Comparison of ENCODE assay signal across 12 mouse cellular contexts in genomic region chr15:27619683-27620082, GRCm38 (mm10). TPM values are rescaled to one million over a fixed set of nuclear protein-coding genes. Genes with fewer than 3 reads are reported as not detected.
DNase-seq lines count a peak whose midpoint lies in the region; ATAC-seq and TF ChIP-seq lines count a peak whose summit lies in the region.
"Had no signal": no experiment of that assay in that cellular context is flagged by ENCODE, and none has a peak within 500 bp of the region (broad histone marks: within the 10 kb centered on the region; RNA-seq: fewer than 3 reads in every experiment).

No protein-coding gene starts in this region.

- no peak overlapping the region for H3K9ac ChIP-seq in lung, postnatal 0 days (replicated peaks; ENCODE audit: low read depth)
- no peak overlapping the region for H3K9ac ChIP-seq in liver, embryonic 12.5 days
- no peak overlapping the region for H3K9ac ChIP-seq in midbrain, postnatal 0 days (replicated peaks; ENCODE audit: low read length, poor library complexity, severe bottlenecking)
- H3K9ac ChIP-seq: midbrain, embryonic 15.5 days had no signal

- 0 out of 2 replicates have a peak, but pooled peaks cover 3% of the 10 kb centered on the region for H3K36me3 ChIP-seq in lung, postnatal 0 days (ENCODE audit: insufficient read depth, low read length)
- peaks cover 92% of the 10 kb centered on the region for H3K36me3 ChIP-seq in liver, embryonic 12.5 days
- peaks cover 19% of the 10 kb centered on the region for H3K36me3 ChIP-seq in midbrain, postnatal 0 days (ENCODE audit: insufficient read depth, low read length)

- no peak for DNase-seq in lung, postnatal 0 days (ENCODE audit: low spot score)
- DNase-seq in lung, postnatal 36 days, result no peak
- peak; percentile 65 to 75 for DNase-seq in kidney, adult 8-10 months
- DNase-seq in cerebellum, adult 9-10 months, result no peak
- no peak for DNase-seq in midbrain, postnatal 0 days (ENCODE audit: low spot score)
- no peak for DNase-seq in cerebellum, adult 9-11 months
- DNase-seq: adrenal gland, postnatal 10 days; thymus, postnatal 36 days had no signal

- H3K4me1 ChIP-seq in lung, postnatal 0 days (ENCODE audit: insufficient read depth, low read depth, low read length), result peaks cover 8% of the 10 kb centered on the region; the same call in 1 of the 2 replicates
- H3K4me1 ChIP-seq in liver, embryonic 12.5 days, result peaks cover 36% of the 10 kb centered on the region
- no peaks in the 10 kb centered on the region for H3K4me1 ChIP-seq in midbrain, postnatal 0 days (ENCODE audit: insufficient read depth, low read length)
- H3K4me1 ChIP-seq: midbrain, embryonic 15.5 days had no signal

- no peak overlapping the region for H3K4me2 ChIP-seq in lung, postnatal 0 days (replicated peaks; ENCODE audit: low read depth, low read length)
- no peak overlapping the region for H3K4me2 ChIP-seq in liver, embryonic 12.5 days
- no peak overlapping the region for H3K4me2 ChIP-seq in midbrain, postnatal 0 days (ENCODE audit: low read depth, low read length, poor library complexity, severe bottlenecking)
- H3K4me2 ChIP-seq: midbrain, embryonic 15.5 days had no signal

- H3K27me3 ChIP-seq in lung, postnatal 0 days (replicated peaks; ENCODE audit: insufficient read depth, low read length), result no peaks in the 10 kb centered on the region
- no peaks in the 10 kb centered on the region for H3K27me3 ChIP-seq in liver, embryonic 12.5 days (replicated peaks)
- no peaks in the 10 kb centered on the region for H3K27me3 ChIP-seq in midbrain, postnatal 0 days (ENCODE audit: insufficient read depth, low read length)
- H3K27me3 ChIP-seq: CH12.LX; midbrain, embryonic 15.5 days had no signal

- 0 out of 2 replicates have a peak overlapping the region, but pooled peaks have one; percentile 32 for H3K27ac ChIP-seq in lung, postnatal 0 days (ENCODE audit: low read length)
- peak overlapping the region; percentile 56 for H3K27ac ChIP-seq in liver, embryonic 12.5 days
- H3K27ac ChIP-seq in midbrain, postnatal 0 days (ENCODE audit: low read depth, low read length), result no peak overlapping the region
- H3K27ac ChIP-seq: layer of hippocampus, adult 2 months; midbrain, embryonic 15.5 days had no signal

- no peak overlapping the region for H3K4me3 ChIP-seq in lung, postnatal 0 days (ENCODE audit: low read depth, low read length)
- no peak overlapping the region for H3K4me3 ChIP-seq in liver, embryonic 12.5 days
- no peak overlapping the region for H3K4me3 ChIP-seq in midbrain, postnatal 0 days (ENCODE audit: low read depth, low read length)
- H3K4me3 ChIP-seq: layer of hippocampus, adult 2 months; midbrain, embryonic 15.5 days had no signal

- ATAC-seq in lung, postnatal 0 days, result peak; percentile 52
- ATAC-seq in liver, embryonic 12.5 days, result peak; percentile 33; the same call in 1 of the 2 replicates
- ATAC-seq in midbrain, postnatal 0 days (ENCODE audit: low FRiP score), result no peak
- ATAC-seq: midbrain, embryonic 15.5 days had no signal

- TF ChIP-seq CTCF in lung, postnatal 0 days (IDR thresholded peaks at IDR 0.05), result no peak
- no peak for TF ChIP-seq CTCF in midbrain, postnatal 0 days (IDR thresholded peaks at IDR 0.05)

- WGBS in lung, postnatal 0 days, result 40% methylated on average over 3 of the region's 3 CpGs
- WGBS in liver, embryonic 12.5 days (ENCODE audit: insufficient replicate concordance), result 63% methylated on average over 3 of the region's 3 CpGs
- WGBS in midbrain, postnatal 0 days, result 90% methylated on average over 3 of the region's 3 CpGs

- no peaks in the 10 kb centered on the region for H3K9me3 ChIP-seq in lung, postnatal 0 days (ENCODE audit: low read length)
- no peaks in the 10 kb centered on the region for H3K9me3 ChIP-seq in liver, embryonic 12.5 days (replicated peaks)
- no peaks in the 10 kb centered on the region for H3K9me3 ChIP-seq in midbrain, postnatal 0 days (ENCODE audit: low read length)
- H3K9me3 ChIP-seq: midbrain, embryonic 15.5 days had no signal

- TF ChIP-seq EP300 in lung, postnatal 0 days (IDR thresholded peaks at IDR 0.05), result no peak

RNA-seq across cellular contexts. Expression of gene Otulin, which starts 10.8 kb away (rescaled TPM):
- 26.2 and 29.4 TPM in 2 replicates for polyA plus RNA-seq in lung, postnatal 0 days (2015; fragmentation: Nextera tagmentation; extraction: Ambion mirVana)
- polyA plus RNA-seq in liver, embryonic 12.5 days (2016; fragmentation: Nextera tagmentation; extraction: Ambion mirVana), result 33.1 and 35.0 TPM in 2 replicates
- total RNA-seq in midbrain, postnatal 0 days (2014; rRNA removed), result 17.8 and 24.7 TPM in 2 replicates
- polyA plus RNA-seq in midbrain, postnatal 0 days (2015; fragmentation: Nextera tagmentation; extraction: Ambion mirVana), result 19.6 and 23.9 TPM in 2 replicates

Comparison
In these comparisons a context has a peak if more than half of its experiments do, and no peak if none do; other contexts are left out.
1. DNase-seq: peak in kidney, adult 8-10 months (2 of 2); none in lung, postnatal 0 days (single experiment), lung, postnatal 36 days (single experiment), cerebellum, adult 9-10 months (single experiment), midbrain, postnatal 0 days (single experiment) and cerebellum, adult 9-11 months (single experiment).